Mouse (Mus musculus): ENCODE results near the gene Grid2. TPM values are rescaled to one million over a fixed set of nuclear protein-coding genes. Genes with fewer than 3 reads are reported as not detected.

Gene Grid2
- polyA plus RNA-seq, 1 experiment from 2014 or later: 17.9 TPM

DNA sequence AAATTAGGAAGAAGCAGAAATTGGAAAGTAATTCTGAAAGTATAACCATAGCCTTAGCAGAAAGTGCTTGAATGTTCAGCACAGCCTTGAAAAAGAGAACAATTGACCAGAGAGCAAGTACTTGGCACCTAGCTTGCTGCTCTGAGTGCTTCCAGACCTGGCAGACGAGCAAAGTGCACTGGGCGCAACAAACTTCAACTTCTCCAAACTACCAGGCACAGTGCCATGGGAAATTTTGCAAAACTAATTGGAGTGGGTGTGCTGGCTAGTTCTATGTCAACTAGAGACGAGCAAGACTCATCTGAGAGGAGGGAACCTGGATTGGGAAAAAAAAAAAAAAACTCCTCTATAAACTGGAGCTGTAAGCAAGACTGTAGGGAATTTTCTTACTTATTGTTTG lies 980.7 kb downstream of the Grid2 start:
- H3K4me2 ChIP-seq (ENCODE audit: low read length): no peak overlapping the region
- WGBS: 67% methylated on average over 3 of the region's 3 CpGs
- H3K36me3 ChIP-seq (ENCODE audit: control insufficient read depth, insufficient read depth, low read length): no peaks in the 10 kb centered on the region
- no peak overlapping the region for H3K27ac ChIP-seq (ENCODE audit: low read depth, low read length)
- H3K4me3 ChIP-seq (ENCODE audit: low read length): no peak overlapping the region
- H3K9me3 ChIP-seq (ENCODE audit: control insufficient read depth, low read length): no peaks in the 10 kb centered on the region
- no peaks in the 10 kb centered on the region for H3K4me1 ChIP-seq (ENCODE audit: control insufficient read depth, insufficient read depth, low read depth, low read length)
- no peaks in the 10 kb centered on the region for H3K27me3 ChIP-seq (replicated peaks; ENCODE audit: control insufficient read depth, insufficient read depth, low read length)
- no peak for ATAC-seq
- H3K9ac ChIP-seq (ENCODE audit: low read depth, low read length): no peak overlapping the region

DNA sequence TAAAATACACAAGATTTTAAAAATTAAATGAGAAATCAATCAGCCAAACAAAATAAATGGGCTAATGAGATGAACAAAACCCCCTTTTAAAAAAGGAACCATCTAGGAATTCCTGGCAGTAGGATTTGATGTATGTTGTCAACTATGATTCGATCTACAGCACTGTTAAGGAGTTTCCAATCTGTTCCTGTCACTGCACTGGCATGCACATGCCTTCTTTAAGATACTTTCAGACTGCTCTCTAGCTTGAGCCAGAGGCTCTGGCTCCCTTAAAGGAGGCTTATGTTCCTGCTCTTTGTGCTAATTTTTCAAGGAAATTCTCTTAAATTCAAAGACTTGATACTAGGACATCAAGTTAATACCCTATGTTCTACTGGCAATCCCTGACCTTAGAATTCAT lies 984.9 kb downstream of the Grid2 start:
- Histone ChIP-seq H3K9me3 (ENCODE audit: control insufficient read depth, low read length) (no peaks in the 10 kb centered on the region), H3K9ac (ENCODE audit: low read depth, low read length) (no peak overlapping the region), H3K27ac (ENCODE audit: low read depth, low read length) (no peak overlapping the region), H3K36me3 (ENCODE audit: control insufficient read depth, insufficient read depth, low read length) (no peaks in the 10 kb centered on the region), H3K4me3 (ENCODE audit: low read length) (no peak overlapping the region), H3K27me3 (replicated peaks; ENCODE audit: control insufficient read depth, insufficient read depth, low read length) (no peaks in the 10 kb centered on the region), H3K4me2 (ENCODE audit: low read length) (no peak overlapping the region), H3K4me1 (ENCODE audit: control insufficient read depth, insufficient read depth, low read depth, low read length) (no peaks in the 10 kb centered on the region)
- no peak for ATAC-seq
- WGBS: 82% methylated on average over 1 of the region's 1 CpGs

DNA sequence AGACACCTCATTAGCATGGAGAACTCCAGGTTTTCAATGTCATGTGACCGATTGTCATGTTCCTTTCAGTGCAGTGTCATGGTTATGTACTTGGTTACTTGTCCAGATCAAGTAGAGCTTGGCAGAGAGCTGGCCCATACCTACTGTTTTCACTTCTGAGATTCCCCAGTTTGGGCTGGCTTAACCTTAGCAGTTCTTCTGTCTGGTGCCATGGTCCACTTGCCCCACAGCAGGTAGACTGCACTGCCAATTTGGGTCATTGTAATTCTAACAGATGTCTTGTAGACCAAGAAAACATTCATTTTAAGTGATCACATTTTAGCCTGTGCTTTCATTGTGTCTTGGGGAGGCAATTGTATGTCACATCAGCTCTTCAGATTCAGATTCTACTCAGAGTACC lies 990.3 kb downstream of the Grid2 start:
- 86% methylated on average over 1 of the region's 1 CpGs for WGBS
- no peak for ATAC-seq
- H3K9ac ChIP-seq (ENCODE audit: low read depth, low read length): no peak overlapping the region
- no peaks in the 10 kb centered on the region for H3K36me3 ChIP-seq (ENCODE audit: control insufficient read depth, insufficient read depth, low read length)
- no peaks in the 10 kb centered on the region for H3K27me3 ChIP-seq (replicated peaks; ENCODE audit: control insufficient read depth, insufficient read depth, low read length)
- no peak overlapping the region for H3K4me3 ChIP-seq (ENCODE audit: low read length)
- no peak overlapping the region for H3K27ac ChIP-seq (ENCODE audit: low read depth, low read length)
- no peak overlapping the region for H3K4me2 ChIP-seq (ENCODE audit: low read length)
- no peaks in the 10 kb centered on the region for H3K9me3 ChIP-seq (ENCODE audit: control insufficient read depth, low read length)
- no peaks in the 10 kb centered on the region for H3K4me1 ChIP-seq (ENCODE audit: control insufficient read depth, insufficient read depth, low read depth, low read length)

DNA sequence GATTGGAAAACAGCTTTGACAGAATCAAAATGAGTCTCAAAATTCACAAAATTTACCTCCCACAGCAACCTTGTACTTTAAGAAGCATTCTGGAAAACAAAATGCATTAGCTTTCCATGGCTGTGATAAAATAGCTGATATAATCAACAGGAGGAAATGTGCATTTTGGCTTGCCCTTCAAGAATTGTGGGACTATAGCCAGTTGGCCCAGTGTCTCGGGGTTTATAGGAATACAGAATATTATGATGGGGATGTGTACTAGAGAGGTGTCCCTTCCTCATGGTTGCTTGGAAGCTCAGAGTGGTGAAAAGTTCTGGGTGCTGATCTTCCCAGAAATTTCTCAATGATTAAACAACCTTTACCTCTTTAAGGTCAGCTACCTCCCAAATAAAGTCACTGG lies 995.4 kb downstream of the Grid2 start:
- no peak overlapping the region for H3K4me2 ChIP-seq (ENCODE audit: low read length)
- no peak overlapping the region for H3K4me3 ChIP-seq (ENCODE audit: low read length)
- no peaks in the 10 kb centered on the region for H3K27me3 ChIP-seq (replicated peaks; ENCODE audit: control insufficient read depth, insufficient read depth, low read length)
- ATAC-seq: no peak
- no peak overlapping the region for H3K9ac ChIP-seq (ENCODE audit: low read depth, low read length)
- H3K27ac ChIP-seq (ENCODE audit: low read depth, low read length): no peak overlapping the region
- WGBS: 79% methylated on average over 1 of the region's 1 CpGs
- no peaks in the 10 kb centered on the region for H3K9me3 ChIP-seq (ENCODE audit: control insufficient read depth, low read length)
- H3K4me1 ChIP-seq (ENCODE audit: control insufficient read depth, insufficient read depth, low read depth, low read length): no peaks in the 10 kb centered on the region
- H3K36me3 ChIP-seq (ENCODE audit: control insufficient read depth, insufficient read depth, low read length): no peaks in the 10 kb centered on the region

DNA sequence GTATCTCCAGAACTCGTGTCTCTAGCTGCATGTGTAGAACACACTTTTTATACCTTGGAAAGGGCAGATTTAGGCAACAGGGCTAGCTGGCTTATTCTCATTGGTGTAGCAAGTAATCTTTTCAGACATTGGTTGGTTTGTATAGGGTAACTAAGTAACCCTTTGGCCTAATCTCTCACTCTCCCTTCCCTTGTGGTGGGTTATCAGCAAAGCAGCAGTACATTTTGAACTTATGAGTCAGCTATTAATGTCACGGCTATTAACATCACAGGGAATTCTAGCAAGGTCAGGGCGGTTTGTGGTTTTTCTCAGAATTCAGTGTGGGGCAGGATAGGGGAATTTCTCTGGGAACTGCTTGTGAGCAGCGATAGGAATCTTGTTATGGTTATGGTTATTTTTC lies 1007.8 kb downstream of the Grid2 start:
- 94% methylated on average over 4 of the region's 4 CpGs for WGBS
- ATAC-seq: no peak
- Histone ChIP-seq H3K9me3 (ENCODE audit: control insufficient read depth, low read length) (no peaks in the 10 kb centered on the region), H3K4me3 (ENCODE audit: low read length) (no peak overlapping the region), H3K4me2 (ENCODE audit: low read length) (no peak overlapping the region), H3K27me3 (replicated peaks; ENCODE audit: control insufficient read depth, insufficient read depth, low read length) (no peaks in the 10 kb centered on the region), H3K36me3 (ENCODE audit: control insufficient read depth, insufficient read depth, low read length) (no peaks in the 10 kb centered on the region), H3K4me1 (ENCODE audit: control insufficient read depth, insufficient read depth, low read depth, low read length) (no peaks in the 10 kb centered on the region), H3K9ac (ENCODE audit: low read depth, low read length) (no peak overlapping the region), H3K27ac (ENCODE audit: low read depth, low read length) (no peak overlapping the region)

DNA sequence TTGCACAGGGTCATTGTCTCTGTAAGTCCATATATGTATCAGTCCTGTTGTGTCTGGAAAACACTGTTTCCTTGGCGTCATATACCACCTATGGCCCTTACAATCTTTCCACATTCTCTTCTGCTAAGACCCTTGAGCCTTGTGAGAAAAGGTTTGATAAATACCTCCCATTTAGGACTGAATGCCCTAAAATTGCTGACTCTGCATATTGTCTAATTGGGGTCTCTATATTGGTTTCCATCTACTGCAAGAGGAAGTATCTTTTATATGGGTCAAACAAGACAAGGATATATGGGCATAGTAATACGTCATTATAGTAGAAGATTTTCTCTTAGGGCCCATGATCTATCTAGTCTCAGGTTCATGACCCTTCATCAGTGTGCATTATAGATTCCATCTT lies 1008.5 kb downstream of the Grid2 start:
- Histone ChIP-seq H3K27me3 (replicated peaks; ENCODE audit: control insufficient read depth, insufficient read depth, low read length) (no peaks in the 10 kb centered on the region), H3K36me3 (ENCODE audit: control insufficient read depth, insufficient read depth, low read length) (no peaks in the 10 kb centered on the region), H3K4me3 (ENCODE audit: low read length) (no peak overlapping the region), H3K27ac (ENCODE audit: low read depth, low read length) (no peak overlapping the region), H3K9ac (ENCODE audit: low read depth, low read length) (no peak overlapping the region), H3K9me3 (ENCODE audit: control insufficient read depth, low read length) (no peaks in the 10 kb centered on the region), H3K4me1 (ENCODE audit: control insufficient read depth, insufficient read depth, low read depth, low read length) (no peaks in the 10 kb centered on the region), H3K4me2 (ENCODE audit: low read length) (no peak overlapping the region)
- ATAC-seq: no peak
- 85% methylated on average over 2 of the region's 2 CpGs for WGBS

DNA sequence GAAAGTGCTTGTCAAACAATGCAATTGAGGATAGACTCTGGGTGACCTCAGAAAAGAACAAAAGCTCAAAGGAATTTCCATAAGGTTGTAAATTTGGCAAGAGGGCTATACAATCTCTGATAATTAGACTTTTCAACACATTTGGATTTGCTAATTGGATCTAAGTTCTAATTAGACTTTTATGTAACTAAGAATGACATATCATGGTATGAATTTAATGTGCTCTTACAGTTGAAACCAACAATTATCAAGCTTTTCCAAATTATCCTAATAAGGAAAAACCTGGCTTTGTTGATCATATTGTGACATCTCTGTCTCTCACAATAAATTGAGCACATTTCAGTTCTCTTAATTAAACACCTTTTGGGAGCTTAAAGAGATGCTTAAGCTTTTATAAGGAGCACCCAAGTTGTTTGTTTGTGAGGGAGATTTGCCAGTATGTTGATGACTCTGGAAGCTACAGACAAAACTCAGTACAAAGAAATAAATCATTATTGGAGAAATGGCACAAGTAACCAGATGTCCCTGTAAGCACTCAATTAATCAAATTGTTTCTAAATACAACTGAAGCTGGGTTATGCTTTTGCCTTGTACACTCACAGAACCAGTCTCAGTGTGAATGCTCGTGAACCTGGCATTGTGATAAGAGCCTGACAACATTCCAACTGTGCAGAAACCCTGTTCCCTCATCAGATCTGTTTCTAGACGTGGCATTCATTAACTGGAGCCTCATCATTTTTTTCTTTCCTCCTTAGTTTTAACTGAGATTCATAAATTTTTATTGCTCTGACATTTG lies 1018.8 kb downstream of the Grid2 start:
- 36% methylated on average over 2 of the region's 2 CpGs for WGBS
- Histone ChIP-seq H3K4me3 (ENCODE audit: low read length) (no peak overlapping the region), H3K9ac (ENCODE audit: low read depth, low read length) (no peak overlapping the region), H3K9me3 (ENCODE audit: control insufficient read depth, low read length) (no peaks in the 10 kb centered on the region), H3K36me3 (ENCODE audit: control insufficient read depth, insufficient read depth, low read length) (no peaks in the 10 kb centered on the region), H3K4me1 (ENCODE audit: control insufficient read depth, insufficient read depth, low read depth, low read length) (no peaks in the 10 kb centered on the region), H3K4me2 (ENCODE audit: low read length) (no peak overlapping the region), H3K27me3 (replicated peaks; ENCODE audit: control insufficient read depth, insufficient read depth, low read length) (no peaks in the 10 kb centered on the region), H3K27ac (ENCODE audit: low read depth, low read length) (no peak overlapping the region)
- ATAC-seq: peak; percentile 54; the same call in 1 of the 2 replicates

DNA sequence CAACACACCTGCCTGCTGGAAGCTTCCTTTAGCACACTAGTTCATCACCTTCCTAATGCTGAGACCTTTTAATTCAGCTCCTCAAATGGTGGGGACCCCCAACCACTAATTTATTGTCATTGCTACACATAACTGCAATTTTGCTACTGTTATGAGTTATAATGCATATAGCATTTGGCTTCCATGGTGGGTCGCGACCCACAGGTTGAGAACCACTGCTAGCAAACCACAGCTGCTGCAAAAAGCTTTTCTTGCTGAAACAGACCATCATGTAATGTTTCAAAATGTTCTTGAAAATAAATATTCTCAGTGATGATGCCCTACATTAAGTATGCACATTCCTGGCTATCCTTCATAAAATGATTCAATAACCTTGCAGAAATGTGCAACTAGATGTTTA lies 1024.3 kb downstream of the Grid2 start:
- no peaks in the 10 kb centered on the region for H3K27me3 ChIP-seq (replicated peaks; ENCODE audit: control insufficient read depth, insufficient read depth, low read length)
- ATAC-seq: no peak
- WGBS: 90% methylated on average over 2 of the region's 2 CpGs
- H3K27ac ChIP-seq (ENCODE audit: low read depth, low read length): no peak overlapping the region
- no peaks in the 10 kb centered on the region for H3K4me1 ChIP-seq (ENCODE audit: control insufficient read depth, insufficient read depth, low read depth, low read length)
- H3K4me3 ChIP-seq (ENCODE audit: low read length): no peak overlapping the region
- no peak overlapping the region for H3K4me2 ChIP-seq (ENCODE audit: low read length)
- H3K9me3 ChIP-seq (ENCODE audit: control insufficient read depth, low read length): no peaks in the 10 kb centered on the region
- H3K36me3 ChIP-seq (ENCODE audit: control insufficient read depth, insufficient read depth, low read length): no peaks in the 10 kb centered on the region
- H3K9ac ChIP-seq (ENCODE audit: low read depth, low read length): no peak overlapping the region

DNA sequence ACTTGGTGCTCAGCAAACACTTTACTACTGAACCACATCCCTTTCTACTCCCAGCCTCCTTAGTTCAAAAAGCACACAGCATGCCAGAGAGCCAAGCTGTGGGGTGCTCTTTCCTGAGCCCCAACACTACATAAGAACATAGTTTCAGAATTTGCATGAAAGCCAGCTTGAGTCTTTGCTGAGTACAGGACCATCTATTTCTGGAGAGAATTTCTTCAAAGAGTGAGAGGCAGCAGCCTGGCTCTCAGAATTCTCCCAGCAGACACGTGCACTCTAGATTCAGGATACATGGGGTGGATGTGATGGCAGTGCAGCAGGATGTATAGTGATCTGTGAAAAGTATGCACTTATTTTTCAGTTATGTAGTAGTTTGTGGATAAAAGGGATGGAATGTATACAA lies 1038.1 kb downstream of the Grid2 start:
- no peak overlapping the region for H3K4me3 ChIP-seq (ENCODE audit: low read length)
- H3K4me2 ChIP-seq (ENCODE audit: low read length): no peak overlapping the region
- H3K27ac ChIP-seq (ENCODE audit: low read depth, low read length): no peak overlapping the region
- H3K27me3 ChIP-seq (replicated peaks; ENCODE audit: control insufficient read depth, insufficient read depth, low read length): no peaks in the 10 kb centered on the region
- H3K4me1 ChIP-seq (ENCODE audit: control insufficient read depth, insufficient read depth, low read depth, low read length): no peaks in the 10 kb centered on the region
- H3K9ac ChIP-seq (ENCODE audit: low read depth, low read length): no peak overlapping the region
- H3K36me3 ChIP-seq (ENCODE audit: control insufficient read depth, insufficient read depth, low read length): no peaks in the 10 kb centered on the region
- ATAC-seq: no peak
- 88% methylated on average over 1 of the region's 1 CpGs for WGBS
- no peaks in the 10 kb centered on the region for H3K9me3 ChIP-seq (ENCODE audit: control insufficient read depth, low read length)

Data from hindbrain, embryonic 16.5 days (tissue).